Mouse (Mus musculus) stomach, embryonic 14.5 days (tissue): ENCODE measurements at regions not wholly inside any gene's neighbourhood (a gene's known extent, or its start where the extent isn't known, plus 50 kb on each side); places are given as distances from the start of the nearest gene placed in this dataset.

Experiments used
- ATAC-seq: fragments of 200-750 bp; cut with Nextera tagmentation; 2 replicates; pipeline ENCODE4 v1.8.0; 2017; ENCODE audit warnings: low read depth, moderate TSS enrichment; ENCODE audit not compliant: insufficient number of reproducible peaks, insufficient read depth, low FRiP score
- H3K27ac ChIP-seq: fragments of 300-500 bp; sonication (generic); 2 replicates; pipeline ENCODE4 v1.5.1; 2014; ENCODE audit warnings: mild to moderate bottlenecking, low read length, moderate library complexity, mixed read lengths
- H3K27me3 ChIP-seq: fragments of 300-500 bp; sonication (generic); 2 replicates; pipeline ENCODE4 v1.6.1; 2014; ENCODE audit warnings: low read length, control low read depth, mixed read lengths; ENCODE audit not compliant: control insufficient read depth, insufficient read depth
- H3K36me3 ChIP-seq: fragments of 300-500 bp; sonication (generic); 2 replicates; pipeline ENCODE4 v1.6.1; 2014; ENCODE audit warnings: mild to moderate bottlenecking, control low read depth, low read length, moderate library complexity, mixed read lengths; ENCODE audit not compliant: control insufficient read depth, insufficient read depth
- H3K4me1 ChIP-seq: fragments of 300-500 bp; sonication (generic); 2 replicates; pipeline ENCODE4 v1.6.1; 2014; ENCODE audit warnings: low read length, control low read depth, mixed read lengths; ENCODE audit not compliant: control insufficient read depth, insufficient read depth
- H3K4me2 ChIP-seq: fragments of 300-500 bp; sonication (generic); replicated peaks from 2 replicates; pipeline ENCODE4 v1.6.1; 2014; ENCODE audit warnings: low read depth, low read length, control low read depth
- H3K4me3 ChIP-seq: fragments of 300-500 bp; sonication (generic); 2 replicates; pipeline ENCODE4 v1.5.1; 2014; ENCODE audit warnings: low read depth, low read length, control low read depth
- H3K9ac ChIP-seq: fragments of 300-500 bp; sonication (generic); replicated peaks from 2 replicates; pipeline ENCODE4 v1.6.1; 2014; ENCODE audit warnings: low read depth, mild to moderate bottlenecking, control low read depth, low read length, moderate library complexity, mixed read lengths
- H3K9me3 ChIP-seq: fragments of 300-500 bp; sonication (generic); 2 replicates; pipeline ENCODE4 v1.6.1; 2016; ENCODE audit warnings: low read depth, low read length, control low read depth; ENCODE audit not compliant: control insufficient read depth
- WGBS: fragments of 180-500 bp; shearing (Covaris S2); extraction: QIAGEN DNeasy Blood & Tissue Kit; methylation state at CpG from one replicate; pipeline ENCODE4 v1.1.7; 2014; 5-methylcytosine and 5-hydroxymethylcytosine counted together

GRCm38 (mm10) chr10:68909018-68909417, 185.6 kb downstream of the Tmem26 start:
- Histone ChIP-seq H3K4me3 (no peak overlapping the region), H3K9me3 (no peaks in the 10 kb centered on the region), H3K27ac (no peak overlapping the region), H3K4me1 (no peaks in the 10 kb centered on the region), H3K27me3 (no peaks in the 10 kb centered on the region), H3K4me2 (no peak overlapping the region), H3K36me3 (no peaks in the 10 kb centered on the region), H3K9ac (no peak overlapping the region)
- ATAC-seq = no peak
- 71% methylated on average over 10 of the region's 10 CpGs for WGBS

- Histone ChIP-seq H3K27ac (no peak overlapping the region), H3K9ac (no peak overlapping the region), H3K4me3 (no peak overlapping the region), H3K4me1 (no peaks in the 10 kb centered on the region), H3K27me3 (no peaks in the 10 kb centered on the region), H3K4me2 (no peak overlapping the region), H3K36me3 (no peaks in the 10 kb centered on the region), H3K9me3 (no peaks in the 10 kb centered on the region)
- no peak for ATAC-seq
- 46% methylated on average over 7 of the region's 7 CpGs for WGBS
Measured at GRCm38 (mm10) chr10:68916147-68916546, 192.7 kb downstream of the Tmem26 start.

- H3K4me1 ChIP-seq = no peaks in the 10 kb centered on the region
- no peaks in the 10 kb centered on the region for H3K36me3 ChIP-seq
- H3K4me2 ChIP-seq = no peak overlapping the region
- H3K9ac ChIP-seq = no peak overlapping the region
- H3K27me3 ChIP-seq = no peaks in the 10 kb centered on the region
- H3K4me3 ChIP-seq = no peak overlapping the region
- no peak overlapping the region for H3K27ac ChIP-seq
- ATAC-seq = no peak
- no peaks in the 10 kb centered on the region for H3K9me3 ChIP-seq
- WGBS = 79% methylated on average over 5 of the region's 5 CpGs
Measured at GRCm38 (mm10) chr10:68935843-68936242, 212.4 kb downstream of the Tmem26 start.

- Histone ChIP-seq H3K27me3 (no peaks in the 10 kb centered on the region), H3K4me3 (no peak overlapping the region), H3K27ac (no peak overlapping the region), H3K9me3 (no peaks in the 10 kb centered on the region), H3K4me1 (no peaks in the 10 kb centered on the region), H3K4me2 (no peak overlapping the region), H3K36me3 (no peaks in the 10 kb centered on the region), H3K9ac (no peak overlapping the region)
- no peak for ATAC-seq
- 74% methylated on average over 5 of the region's 6 CpGs for WGBS
Measured at GRCm38 (mm10) chr10:68943239-68943638, 208.0 kb upstream of the Rhobtb1 start.

GRCm38 (mm10) chr10:68956539-68956938, 194.7 kb upstream of the Rhobtb1 start:
- Histone ChIP-seq H3K36me3 (no peaks in the 10 kb centered on the region), H3K27me3 (no peaks in the 10 kb centered on the region), H3K4me2 (no peak overlapping the region), H3K4me1 (no peaks in the 10 kb centered on the region), H3K9me3 (no peaks in the 10 kb centered on the region), H3K27ac (no peak overlapping the region), H3K4me3 (no peak overlapping the region), H3K9ac (no peak overlapping the region)
- 67% methylated on average over 7 of the region's 7 CpGs for WGBS
- no peak for ATAC-seq

- Histone ChIP-seq H3K4me3 (no peak overlapping the region), H3K9ac (no peak overlapping the region), H3K36me3 (no peaks in the 10 kb centered on the region), H3K27me3 (no peaks in the 10 kb centered on the region), H3K4me2 (no peak overlapping the region), H3K9me3 (no peaks in the 10 kb centered on the region), H3K27ac (no peak overlapping the region), H3K4me1 (no peaks in the 10 kb centered on the region)
- 64% methylated on average over 1 of the region's 1 CpGs for WGBS
- ATAC-seq = no peak
Measured at GRCm38 (mm10) chr10:68961376-68961775, 189.9 kb upstream of the Rhobtb1 start.

- WGBS = 78% methylated on average over 8 of the region's 8 CpGs
- H3K9ac ChIP-seq = no peak overlapping the region
- H3K4me3 ChIP-seq = no peak overlapping the region
- H3K27ac ChIP-seq = no peak overlapping the region
- H3K36me3 ChIP-seq = no peaks in the 10 kb centered on the region
- ATAC-seq = no peak
- no peaks in the 10 kb centered on the region for H3K27me3 ChIP-seq
- no peaks in the 10 kb centered on the region for H3K9me3 ChIP-seq
- no peak overlapping the region for H3K4me2 ChIP-seq
- H3K4me1 ChIP-seq = no peaks in the 10 kb centered on the region
Measured at GRCm38 (mm10) chr10:68963090-68963489, 188.1 kb upstream of the Rhobtb1 start.

- Histone ChIP-seq H3K4me2 (no peak overlapping the region), H3K4me1 (no peaks in the 10 kb centered on the region), H3K27me3 (no peaks in the 10 kb centered on the region), H3K9me3 (no peaks in the 10 kb centered on the region), H3K27ac (no peak overlapping the region), H3K36me3 (no peaks in the 10 kb centered on the region), H3K4me3 (no peak overlapping the region), H3K9ac (no peak overlapping the region)
- ATAC-seq = no peak
- 100% methylated on average over 1 of the region's 1 CpGs for WGBS
Measured at GRCm38 (mm10) chr10:68965271-68965670, 186.0 kb upstream of the Rhobtb1 start.
